In the genomic region with DNA sequence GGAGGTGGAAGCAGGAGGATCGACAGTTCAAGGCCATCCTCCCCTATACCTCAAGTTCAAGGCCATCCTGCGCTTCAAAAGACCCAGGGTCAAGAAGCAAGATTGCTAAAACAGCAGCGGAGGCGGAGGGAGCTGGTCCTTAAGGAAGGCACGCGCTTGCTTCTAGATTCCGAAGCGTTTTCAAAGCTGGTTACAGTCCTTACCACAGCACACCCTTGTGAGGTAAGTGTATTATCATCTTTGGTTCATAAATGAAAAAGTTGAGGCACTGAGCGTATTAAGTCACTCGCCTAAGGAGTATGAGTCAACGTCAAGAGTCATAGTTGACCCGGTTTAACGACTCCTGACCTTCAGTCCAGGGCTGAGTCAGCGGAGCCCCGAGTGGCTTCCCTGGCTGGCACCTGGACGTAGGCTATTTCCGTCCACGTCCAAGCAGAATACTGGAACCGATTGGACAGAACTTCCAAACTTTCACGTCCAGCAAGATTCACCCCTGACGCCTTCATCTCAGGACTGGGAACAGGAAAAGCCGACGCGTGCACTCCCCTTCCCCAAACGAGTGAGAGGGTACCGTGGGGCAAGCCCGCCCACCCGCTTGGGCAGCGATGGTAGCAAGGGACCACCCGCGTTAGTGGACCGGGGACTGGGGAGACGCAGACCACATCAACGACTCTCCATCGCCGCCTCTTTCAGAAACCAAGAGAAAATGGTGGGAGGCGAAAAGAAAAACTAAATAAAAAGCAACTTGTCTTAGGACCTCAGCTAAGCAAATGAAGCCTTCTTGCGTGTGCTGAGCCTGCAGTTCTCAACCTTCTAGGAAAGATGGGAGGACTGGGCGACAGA, we compare ENCODE assay signal across 7 mouse cellular contexts. TPM values are rescaled to one million over a fixed set of nuclear protein-coding genes. Genes with fewer than 3 reads are reported as not detected.
DNase-seq lines count a peak whose midpoint lies in the region; ATAC-seq and TF ChIP-seq lines count a peak whose summit lies in the region.

A gene (plus strand): TSS at position 107 of the 843 bp plus-strand sequence.

- WGBS in intestine, embryonic 15.5 days: 3% methylated on average over 39 of the region's 39 CpGs
- 1% methylated on average over 39 of the region's 39 CpGs for WGBS in midbrain, embryonic 10.5 days
- WGBS in spleen, adult 2 months: 10% methylated on average over 39 of the region's 39 CpGs

- H3K9ac ChIP-seq in intestine, embryonic 15.5 days: peak within 1 kb of the TSS; percentile 60

- peak within 1 kb of the TSS; percentile 92 for H3K27ac ChIP-seq in intestine, embryonic 15.5 days
- H3K27ac ChIP-seq in midbrain, embryonic 10.5 days (replicated peaks): peak within 1 kb of the TSS; percentile 99
- H3K27ac ChIP-seq in spleen, adult 2 months (ENCODE audit: insufficient read depth, low read length): peak within 1 kb of the TSS; percentile 84

- TF ChIP-seq POLR2A in spleen, adult 2 months (IDR thresholded peaks at IDR 0.05; ENCODE audit: low read depth, low read length): no peak

- 0 out of 2 replicates have a peak, but pooled peaks have one; percentile 7 for TF ChIP-seq CTCF in spleen, adult 2 months (IDR thresholded peaks at IDR 0.05; ENCODE audit: extremely low read depth, insufficient read depth, insufficient read length, insufficient replicate concordance)

- H3K36me3 ChIP-seq in intestine, embryonic 15.5 days: no peaks in the 10 kb centered on the region
- H3K36me3 ChIP-seq in midbrain, embryonic 10.5 days: no peaks in the 10 kb centered on the region
- H3K36me3 ChIP-seq in spleen, adult 2 months (ENCODE audit: control insufficient read depth, insufficient read depth, low read length): no peaks in the 10 kb centered on the region

- H3K9me3 ChIP-seq in intestine, embryonic 15.5 days: no peaks in the 10 kb centered on the region
- H3K9me3 ChIP-seq in midbrain, embryonic 10.5 days (replicated peaks): no peaks in the 10 kb centered on the region

- peak; percentile 91 to 95 for DNase-seq in adrenal gland, adult (ENCODE audit: inconsistent age in 2 of 2, low spot score in 1 of 2)
- peak; percentile 65 for DNase-seq in embryo, embryonic 10.5 days (ENCODE audit: low spot score)
- peak in 1 of 2 experiments; percentile 49 for DNase-seq in gastrocnemius, postnatal 4 days (ENCODE audit: low spot score in 2 of 2)
- peak; percentile 43 for DNase-seq in left cerebral cortex, postnatal 4 days
- peak; percentile 34 for DNase-seq in midbrain, embryonic 10.5 days (ENCODE audit: low spot score)
- DNase-seq in spleen, adult 2 months (ENCODE audit: low read depth in 1 of 2, low spot score in 2 of 2): peak in 1 of 2 experiments; percentile 17

- peak; percentile 76 for ATAC-seq in intestine, embryonic 15.5 days

- H3K4me3 ChIP-seq in intestine, embryonic 15.5 days (replicated peaks): peak within 1 kb of the TSS; percentile 50
- peak within 1 kb of the TSS; percentile 82 for H3K4me3 ChIP-seq in midbrain, embryonic 10.5 days
- peak within 1 kb of the TSS; percentile 86 for H3K4me3 ChIP-seq in spleen, adult 2 months (ENCODE audit: extremely low read depth, insufficient read depth, insufficient read length)

- no peaks in the 10 kb centered on the region for H3K27me3 ChIP-seq in intestine, embryonic 15.5 days (replicated peaks)
- H3K27me3 ChIP-seq in midbrain, embryonic 10.5 days (ENCODE audit: low read depth, poor library complexity, severe bottlenecking): peaks cover 12% of the 10 kb centered on the region
- H3K27me3 ChIP-seq in spleen, adult 2 months (ENCODE audit: control insufficient read depth, insufficient read depth, low read length): no peaks in the 10 kb centered on the region

- peaks cover 13% of the 10 kb centered on the region for H3K4me1 ChIP-seq in intestine, embryonic 15.5 days (replicated peaks)
- H3K4me1 ChIP-seq in midbrain, embryonic 10.5 days: peaks cover 40% of the 10 kb centered on the region
- peaks cover 6% of the 10 kb centered on the region for H3K4me1 ChIP-seq in spleen, adult 2 months (ENCODE audit: control insufficient read depth, insufficient read depth, insufficient read length)

- intact Hi-C loops in left cerebral cortex, postnatal 4 days (cut with DNase I): no loop called here

- peak within 1 kb of the TSS; percentile 89 for H3K4me2 ChIP-seq in intestine, embryonic 15.5 days (replicated peaks)

RNA-seq across cellular contexts. Expression of the gene that starts here (rescaled TPM):
- total RNA-seq in gastrocnemius, postnatal 4 days (2021): 100 to 1,000 TPM; 132 to 141 TPM
- polyA plus RNA-seq in intestine, embryonic 15.5 days (2015; fragmentation: Nextera tagmentation; extraction: Ambion mirVana): 308 and 309 TPM in 2 replicates
- total RNA-seq in left cerebral cortex, postnatal 4 days (2021): 100 to 1,000 TPM; 174 to 192 TPM
- 482 and 499 TPM in 2 replicates for polyA plus RNA-seq in midbrain, embryonic 10.5 days (2016; fragmentation: Nextera tagmentation; extraction: Ambion mirVana)
- polyA plus RNA-seq in spleen, adult 2 months (2012; rRNA removed): 5.3 and 7.7 TPM in 2 replicates

Comparison
In these comparisons a context has a peak if more than half of its experiments do, and no peak if none do; other contexts are left out.
1. RNA of the gene that starts here (polyA plus RNA-seq): 482 to 499 TPM in midbrain, embryonic 10.5 days and 308 to 309 TPM in intestine, embryonic 15.5 days; 5.3 to 7.7 TPM in spleen, adult 2 months; every median in the first group is over 10 times any median in the second.
2. Peak in every context shown above with its lines, with median percentiles within 50 percentile points of each other: H3K27ac ChIP-seq and H3K4me3 ChIP-seq.